Mouse (Mus musculus) lung, postnatal 0 days (tissue): ENCODE measurements around the gene Wrb.

Source experiments
- CTCF ChIP-seq: IDR thresholded peaks from 2 replicates; pipeline ENCODE4 v1.5.1; 2016; ENCODE audit warnings: antibody characterized with exemption, mild to moderate bottlenecking
- EP300 ChIP-seq: IDR thresholded peaks from 2 replicates; pipeline ENCODE4 v1.6.1; 2016; ENCODE audit warnings: antibody characterized with exemption, mild to moderate bottlenecking, control low read depth

- peak; percentile 96 for TF ChIP-seq CTCF
- no peak for TF ChIP-seq EP300
Measured at GRCm38 (mm10) chr16:96151551-96151950, 6.3 kb downstream of the Wrb start.
